Mouse (Mus musculus) kidney, postnatal 25 days (tissue): ENCODE data around the gene Gigyf2.
"Not testable (repeated sequence)": the region's sequence is repeated elsewhere in the genome, so short reads cannot be mapped to it uniquely, and the experiment has no call there.

Experiments
- DNase-seq, 2 experiments: peaks; one replicate each; pipeline ENCODE4 v3.0.0; 2021; ENCODE audit warnings: mixed read lengths in 2 of 2

Gigyf2 gene

GRCm38 (mm10) chr1:87456425-87456824 lies 129.6 kb downstream of the Gigyf2 start:
- DNase-seq = no peak

- DNase-seq = no peak
Observed at GRCm38 (mm10) chr1:87458045-87458444, 131.2 kb downstream of the Gigyf2 start.

GRCm38 (mm10) chr1:87459856-87460255 lies 133.1 kb downstream of the Gigyf2 start:
- not testable (repeated sequence) for DNase-seq

GRCm38 (mm10) chr1:87467469-87467868 lies 140.7 kb downstream of the Gigyf2 start:
- no peak for DNase-seq

- no peak for DNase-seq
Observed at GRCm38 (mm10) chr1:87468321-87468720, 141.5 kb downstream of the Gigyf2 start.

GRCm38 (mm10) chr1:87469971-87470370 lies 143.2 kb downstream of the Gigyf2 start, which contains the start of gene Snorc:
Gene Snorc, plus strand, starts transcription at chr1:87470271.
- not testable (repeated sequence) for DNase-seq

- DNase-seq = peak in 1 of 2 experiments; percentile 7
Observed at GRCm38 (mm10) chr1:87471914-87472313, 145.1 kb downstream of the Gigyf2 start.

- peak; percentile 76 to 86 for DNase-seq
Observed at GRCm38 (mm10) chr1:87472576-87472975, 145.8 kb downstream of the Gigyf2 start.

- no peak for DNase-seq
Observed at GRCm38 (mm10) chr1:87475076-87475895, 148.5 kb downstream of the Gigyf2 start.

GRCm38 (mm10) chr1:87482546-87482945 lies 155.7 kb downstream of the Gigyf2 start:
- DNase-seq = no peak

GRCm38 (mm10) chr1:87486386-87486785 lies 159.6 kb downstream of the Gigyf2 start:
- DNase-seq = no peak

- no peak for DNase-seq
Observed at GRCm38 (mm10) chr1:87492285-87492684, 165.5 kb downstream of the Gigyf2 start.

GRCm38 (mm10) chr1:87493542-87493941 lies 166.7 kb downstream of the Gigyf2 start:
- DNase-seq = no peak
